Mouse (Mus musculus): ENCODE results near the gene Twist2. TPM values are rescaled to one million over a fixed set of nuclear protein-coding genes. Genes with fewer than 3 reads are reported as not detected.

Twist2 gene
- polyA plus RNA-seq, 1 experiment from 2014 or later, result 3.5 TPM

- H3K27me3 ChIP-seq (ENCODE audit: control insufficient read depth, insufficient read depth, low read depth, low read length), result no peaks in the 10 kb centered on the region
- no peaks in the 10 kb centered on the region for H3K9me3 ChIP-seq (replicated peaks; ENCODE audit: control insufficient read depth, low read length, poor library complexity, severe bottlenecking)
- no peak overlapping the region for H3K4me2 ChIP-seq (ENCODE audit: low read length)
- H3K4me3 ChIP-seq (ENCODE audit: low read depth, low read length), result no peak overlapping the region
- no peaks in the 10 kb centered on the region for H3K36me3 ChIP-seq (ENCODE audit: control insufficient read depth, insufficient read depth, low read length)
- H3K9ac ChIP-seq (ENCODE audit: low read depth, low read length), result no peak overlapping the region
- 79% methylated on average over 7 of the region's 7 CpGs for WGBS
- peaks cover 6% of the 10 kb centered on the region for H3K4me1 ChIP-seq (ENCODE audit: control insufficient read depth, insufficient read depth, low read length)
- H3K27ac ChIP-seq (ENCODE audit: low read length), result no peak overlapping the region
- no peak for ATAC-seq
Measured at GRCm38 (mm10) chr1:91875042-91875720, 73.9 kb downstream of the Twist2 start.

- no peaks in the 10 kb centered on the region for H3K27me3 ChIP-seq (ENCODE audit: control insufficient read depth, insufficient read depth, low read depth, low read length)
- H3K9me3 ChIP-seq (replicated peaks; ENCODE audit: control insufficient read depth, low read length, poor library complexity, severe bottlenecking), result no peaks in the 10 kb centered on the region; the same call in 1 of the 2 replicates
- H3K4me3 ChIP-seq (ENCODE audit: low read depth, low read length), result no peak overlapping the region
- H3K4me2 ChIP-seq (ENCODE audit: low read length), result no peak overlapping the region
- H3K27ac ChIP-seq (ENCODE audit: low read length), result no peak overlapping the region
- H3K9ac ChIP-seq (ENCODE audit: low read depth, low read length), result no peak overlapping the region
- H3K36me3 ChIP-seq (ENCODE audit: control insufficient read depth, insufficient read depth, low read length), result no peaks in the 10 kb centered on the region
- ATAC-seq, result no peak
- 39% methylated on average over 5 of the region's 5 CpGs for WGBS
- peaks cover 3% of the 10 kb centered on the region; the same call in 1 of the 2 replicates for H3K4me1 ChIP-seq (ENCODE audit: control insufficient read depth, insufficient read depth, low read length)
Measured at GRCm38 (mm10) chr1:91878696-91879095, 77.4 kb downstream of the Twist2 start.

- no peaks in the 10 kb centered on the region; the same call in 1 of the 2 replicates for H3K9me3 ChIP-seq (replicated peaks; ENCODE audit: control insufficient read depth, low read length, poor library complexity, severe bottlenecking)
- no peaks in the 10 kb centered on the region for H3K36me3 ChIP-seq (ENCODE audit: control insufficient read depth, insufficient read depth, low read length)
Measured at GRCm38 (mm10) chr1:91880156-91880555, 78.9 kb downstream of the Twist2 start.

GRCm38 (mm10) chr1:91880899-91881298, 79.6 kb downstream of the Twist2 start:
- Histone ChIP-seq H3K4me2 (ENCODE audit: low read length) (no peak overlapping the region), H3K9ac (ENCODE audit: low read depth, low read length) (no peak overlapping the region), H3K27me3 (ENCODE audit: control insufficient read depth, insufficient read depth, low read depth, low read length) (no peaks in the 10 kb centered on the region), H3K27ac (ENCODE audit: low read length) (no peak overlapping the region), H3K9me3 (replicated peaks; ENCODE audit: control insufficient read depth, low read length, poor library complexity, severe bottlenecking) (no peaks in the 10 kb centered on the region; the same call in 1 of the 2 replicates), H3K36me3 (ENCODE audit: control insufficient read depth, insufficient read depth, low read length) (no peaks in the 10 kb centered on the region), H3K4me1 (ENCODE audit: control insufficient read depth, insufficient read depth, low read length) (peaks cover 3% of the 10 kb centered on the region; the same call in 1 of the 2 replicates), H3K4me3 (ENCODE audit: low read depth, low read length) (no peak overlapping the region)
- WGBS, result 80% methylated on average over 8 of the region's 8 CpGs
- ATAC-seq, result no peak

More at GRCm38 (mm10) chr1:91880156-91880555, 78.9 kb downstream of the Twist2 start:
- H3K4me1 ChIP-seq (ENCODE audit: control insufficient read depth, insufficient read depth, low read length), result peaks cover 3% of the 10 kb centered on the region; the same call in 1 of the 2 replicates
- 88% methylated on average over 12 of the region's 12 CpGs for WGBS
- H3K27ac ChIP-seq (ENCODE audit: low read length), result no peak overlapping the region
- no peaks in the 10 kb centered on the region for H3K27me3 ChIP-seq (ENCODE audit: control insufficient read depth, insufficient read depth, low read depth, low read length)
- H3K4me2 ChIP-seq (ENCODE audit: low read length), result no peak overlapping the region
- no peak for ATAC-seq
- no peak overlapping the region for H3K4me3 ChIP-seq (ENCODE audit: low read depth, low read length)
- H3K9ac ChIP-seq (ENCODE audit: low read depth, low read length), result no peak overlapping the region

- no peak for ATAC-seq
- Histone ChIP-seq H3K4me1 (ENCODE audit: control insufficient read depth, insufficient read depth, low read length) (peaks cover 3% of the 10 kb centered on the region; the same call in 1 of the 2 replicates), H3K4me2 (ENCODE audit: low read length) (no peak overlapping the region), H3K27ac (ENCODE audit: low read length) (no peak overlapping the region), H3K9ac (ENCODE audit: low read depth, low read length) (no peak overlapping the region), H3K27me3 (ENCODE audit: control insufficient read depth, insufficient read depth, low read depth, low read length) (no peaks in the 10 kb centered on the region), H3K9me3 (replicated peaks; ENCODE audit: control insufficient read depth, low read length, poor library complexity, severe bottlenecking) (no peaks in the 10 kb centered on the region; the same call in 1 of the 2 replicates), H3K4me3 (ENCODE audit: low read depth, low read length) (no peak overlapping the region), H3K36me3 (ENCODE audit: control insufficient read depth, insufficient read depth, low read length) (no peaks in the 10 kb centered on the region)
- 74% methylated on average over 5 of the region's 5 CpGs for WGBS
Measured at GRCm38 (mm10) chr1:91883115-91883514, 81.9 kb downstream of the Twist2 start.

- Histone ChIP-seq H3K9ac (ENCODE audit: low read depth, low read length) (no peak overlapping the region), H3K4me1 (ENCODE audit: control insufficient read depth, insufficient read depth, low read length) (no peaks in the 10 kb centered on the region), H3K27me3 (ENCODE audit: control insufficient read depth, insufficient read depth, low read depth, low read length) (no peaks in the 10 kb centered on the region), H3K4me2 (ENCODE audit: low read length) (no peak overlapping the region), H3K4me3 (ENCODE audit: low read depth, low read length) (no peak overlapping the region), H3K27ac (ENCODE audit: low read length) (no peak overlapping the region), H3K36me3 (ENCODE audit: control insufficient read depth, insufficient read depth, low read length) (no peaks in the 10 kb centered on the region), H3K9me3 (replicated peaks; ENCODE audit: control insufficient read depth, low read length, poor library complexity, severe bottlenecking) (no peaks in the 10 kb centered on the region)
- no peak for ATAC-seq
- 94% methylated on average over 10 of the region's 11 CpGs for WGBS
Measured at GRCm38 (mm10) chr1:91893598-91893997, 92.3 kb downstream of the Twist2 start.

GRCm38 (mm10) chr1:91894286-91894685, 93.0 kb downstream of the Twist2 start:
- H3K9me3 ChIP-seq (replicated peaks; ENCODE audit: control insufficient read depth, low read length, poor library complexity, severe bottlenecking), result no peaks in the 10 kb centered on the region
- no peak overlapping the region for H3K4me3 ChIP-seq (ENCODE audit: low read depth, low read length)
- H3K36me3 ChIP-seq (ENCODE audit: control insufficient read depth, insufficient read depth, low read length), result no peaks in the 10 kb centered on the region
- 91% methylated on average over 5 of the region's 5 CpGs for WGBS
- no peak overlapping the region for H3K27ac ChIP-seq (ENCODE audit: low read length)
- H3K4me1 ChIP-seq (ENCODE audit: control insufficient read depth, insufficient read depth, low read length), result no peaks in the 10 kb centered on the region
- ATAC-seq, result no peak
- no peak overlapping the region for H3K4me2 ChIP-seq (ENCODE audit: low read length)
- no peaks in the 10 kb centered on the region for H3K27me3 ChIP-seq (ENCODE audit: control insufficient read depth, insufficient read depth, low read depth, low read length)
- no peak overlapping the region for H3K9ac ChIP-seq (ENCODE audit: low read depth, low read length)

- WGBS, result 90% methylated on average over 2 of the region's 2 CpGs
- no peak for ATAC-seq
- H3K9ac ChIP-seq (ENCODE audit: low read depth, low read length), result no peak overlapping the region
- no peak overlapping the region for H3K4me3 ChIP-seq (ENCODE audit: low read depth, low read length)
- H3K27me3 ChIP-seq (ENCODE audit: control insufficient read depth, insufficient read depth, low read depth, low read length), result no peaks in the 10 kb centered on the region
- H3K27ac ChIP-seq (ENCODE audit: low read length), result no peak overlapping the region
- H3K4me1 ChIP-seq (ENCODE audit: control insufficient read depth, insufficient read depth, low read length), result no peaks in the 10 kb centered on the region
- H3K9me3 ChIP-seq (replicated peaks; ENCODE audit: control insufficient read depth, low read length, poor library complexity, severe bottlenecking), result no peaks in the 10 kb centered on the region
- no peaks in the 10 kb centered on the region for H3K36me3 ChIP-seq (ENCODE audit: control insufficient read depth, insufficient read depth, low read length)
- H3K4me2 ChIP-seq (ENCODE audit: low read length), result no peak overlapping the region
Measured at GRCm38 (mm10) chr1:91897078-91897477, 95.8 kb downstream of the Twist2 start.
